Mouse (Mus musculus) MEL (cell line): Measurements from ENCODE around the gene Atp2a3. TPM values are rescaled to one million over a fixed set of nuclear protein-coding genes. Genes with fewer than 3 reads are reported as not detected.

Source experiments
- DNase-seq: peaks from one replicate; pipeline ENCODE4 v3.0.0; 2011; ENCODE audit warnings: low read depth, low spot score
- H3K27ac ChIP-seq: 2 replicates; pipeline ENCODE4 v1.5.1; 2012; ENCODE audit warnings: low read depth, mild to moderate bottlenecking, control low read depth, low read length, moderate library complexity; ENCODE audit not compliant: control insufficient read depth
- H3K27me3 ChIP-seq, 2 experiments: fragments of 150-350 bp in 1 of 2; sonication (generic) in 1 of 2; 2 replicates each; pipeline ENCODE4 v1.6.1; 2012; ENCODE audit warnings: low read length in 2 of 2, mild to moderate bottlenecking in 2 of 2, improper control_type of control experiment in 1 of 2, moderate library complexity in 1 of 2; ENCODE audit not compliant: insufficient read depth in 2 of 2, control insufficient read depth in 1 of 2
- H3K36me3 ChIP-seq, 2 experiments: 2 replicates each; pipeline ENCODE4 v1.6.1; 2012 to 2014; ENCODE audit warnings: low read length in 2 of 2, improper control_type of control experiment in 1 of 2, inconsistent platforms in 1 of 2, mild to moderate bottlenecking in 1 of 2; ENCODE audit not compliant: insufficient read depth in 2 of 2, control insufficient read depth in 1 of 2
- H3K4me1 ChIP-seq, 2 experiments: fragments of 150-350 bp in 1 of 2; sonication (generic) in 1 of 2; 2 replicates each; pipeline ENCODE4 v1.6.1; 2012; ENCODE audit warnings: low read length in 2 of 2, improper control_type of control experiment in 1 of 2, mild to moderate bottlenecking in 1 of 2; ENCODE audit not compliant: insufficient read depth in 2 of 2, control insufficient read depth in 1 of 2
- H3K4me3 ChIP-seq, 2 experiments: fragments of 150-350 bp in 1 of 2; sonication (generic) in 1 of 2; 2 replicates each; pipeline ENCODE4 v1.5.1; 2012; ENCODE audit warnings: low read depth in 2 of 2, low read length in 2 of 2, mild to moderate bottlenecking in 2 of 2, moderate library complexity in 2 of 2, control low read depth in 1 of 2, improper control_type of control experiment in 1 of 2; ENCODE audit not compliant: control insufficient read depth in 1 of 2, insufficient read depth in 1 of 2
- H3K79me2 ChIP-seq: 2 replicates; pipeline ENCODE4 v1.6.1; 2012; ENCODE audit warnings: mild to moderate bottlenecking, low read length, moderate library complexity; ENCODE audit not compliant: control insufficient read depth, poor library complexity, insufficient read depth
- H3K9ac ChIP-seq: 2 replicates; pipeline ENCODE4 v1.6.1; 2012; ENCODE audit warnings: low read depth, mild to moderate bottlenecking, control low read depth, low read length, moderate library complexity; ENCODE audit not compliant: control insufficient read depth, poor library complexity, severe bottlenecking
- H3K9me3 ChIP-seq: fragments of 150-350 bp; sonication (generic); replicated peaks from 2 replicates; pipeline ENCODE4 v1.6.1; 2012; ENCODE audit warnings: mild to moderate bottlenecking, low read length, improper control_type of control experiment, moderate library complexity; ENCODE audit not compliant: insufficient read depth
- BHLHE40 ChIP-seq: IDR thresholded peaks from 2 replicates; pipeline ENCODE4 v1.6.1; 2012; ENCODE audit warnings: low read depth, mild to moderate bottlenecking, inconsistent platforms, low read length, improper control_type of control experiment, borderline replicate concordance
- CHD1 ChIP-seq: IDR thresholded peaks from 2 replicates; pipeline ENCODE4 v1.6.1; 2012; ENCODE audit warnings: low read depth, mild to moderate bottlenecking, inconsistent platforms, low read length, improper control_type of control experiment
- ELF1 ChIP-seq: IDR thresholded peaks from 2 replicates; pipeline ENCODE4 v1.6.1; 2014; ENCODE audit warnings: low read depth, mild to moderate bottlenecking, inconsistent platforms, low read length, improper control_type of control experiment, moderate library complexity
- EP300 ChIP-seq, 2 experiments: IDR thresholded peaks; 2 replicates each; pipeline ENCODE4 v1.6.1; 2011; ENCODE audit warnings: improper control_type of control experiment in 2 of 2, low read length in 2 of 2, low read depth in 1 of 2, mild to moderate bottlenecking in 1 of 2
- ETS1 ChIP-seq: IDR thresholded peaks from 2 replicates; pipeline ENCODE4 v1.6.1; 2012; ENCODE audit warnings: low read depth, mild to moderate bottlenecking, inconsistent platforms, low read length, improper control_type of control experiment, moderate library complexity
- GABPA ChIP-seq: IDR thresholded peaks from 2 replicates; pipeline ENCODE4 v1.6.1; 2012; ENCODE audit warnings: low read depth, mild to moderate bottlenecking, inconsistent platforms, low read length, improper control_type of control experiment, moderate library complexity
- GATA1 ChIP-seq: IDR thresholded peaks from 2 replicates; pipeline ENCODE4 v1.6.1; 2011; ENCODE audit warnings: low read depth, low read length, improper control_type of control experiment
- HCFC1 ChIP-seq: IDR thresholded peaks from 2 replicates; pipeline ENCODE4 v1.6.1; 2012; ENCODE audit warnings: low read depth, mild to moderate bottlenecking, inconsistent platforms, low read length, improper control_type of control experiment, moderate library complexity
- JUND ChIP-seq: IDR thresholded peaks from 2 replicates; pipeline ENCODE4 v1.6.1; 2011; ENCODE audit warnings: low read depth, mild to moderate bottlenecking, improper control_type of control experiment, low read length
- MAFK ChIP-seq: IDR thresholded peaks from 2 replicates; pipeline ENCODE4 v1.6.1; 2011; ENCODE audit warnings: low read depth, mild to moderate bottlenecking, low read length, improper control_type of control experiment, borderline replicate concordance
- MAX ChIP-seq: IDR thresholded peaks from 2 replicates; pipeline ENCODE4 v1.6.1; 2011; ENCODE audit warnings: low read length, improper control_type of control experiment
- MAZ ChIP-seq: IDR thresholded peaks from 2 replicates; pipeline ENCODE4 v1.6.1; 2012; ENCODE audit warnings: low read depth, mild to moderate bottlenecking, inconsistent platforms, low read length, improper control_type of control experiment
- MXI1 ChIP-seq: IDR thresholded peaks from 2 replicates; pipeline ENCODE4 v1.6.1; 2011; ENCODE audit warnings: mild to moderate bottlenecking, low read depth, low read length, improper control_type of control experiment
- MYC ChIP-seq: IDR thresholded peaks from 2 replicates; pipeline ENCODE4 v1.6.1; 2011; ENCODE audit warnings: low read depth, mild to moderate bottlenecking, low read length, improper control_type of control experiment, moderate library complexity
- NRF1 ChIP-seq: IDR thresholded peaks from 2 replicates; pipeline ENCODE4 v1.6.1; 2014; ENCODE audit warnings: low read depth, mild to moderate bottlenecking, inconsistent platforms, low read length, improper control_type of control experiment, moderate library complexity; ENCODE audit not compliant: poor library complexity, insufficient read depth, severe bottlenecking
- POLR2A ChIP-seq, 2 experiments: IDR thresholded peaks; 2 replicates each; pipeline ENCODE4 v1.6.1; 2011 to 2012; ENCODE audit warnings: low read length in 2 of 2, mild to moderate bottlenecking in 2 of 2, control low read depth in 1 of 2, improper control_type of control experiment in 1 of 2, low read depth in 1 of 2, moderate library complexity in 1 of 2; ENCODE audit not compliant: control insufficient read depth in 1 of 2, insufficient read depth in 1 of 2, poor library complexity in 1 of 2
- RAD21 ChIP-seq: IDR thresholded peaks from 2 replicates; pipeline ENCODE4 v1.6.1; 2011; ENCODE audit warnings: mild to moderate bottlenecking, low read depth, low read length, improper control_type of control experiment
- RCOR1 ChIP-seq: IDR thresholded peaks from 2 replicates; pipeline ENCODE4 v1.6.1; 2012; ENCODE audit warnings: low read depth, mild to moderate bottlenecking, inconsistent platforms, low read length, improper control_type of control experiment
- SIN3A ChIP-seq: IDR thresholded peaks from 2 replicates; pipeline ENCODE4 v1.6.1; 2012; ENCODE audit warnings: low read length, improper control_type of control experiment, inconsistent platforms
- SMC3 ChIP-seq: IDR thresholded peaks from 2 replicates; pipeline ENCODE4 v1.6.1; 2011; ENCODE audit warnings: low read depth, low read length, improper control_type of control experiment
- TCF12 ChIP-seq: IDR thresholded peaks from 2 replicates; pipeline ENCODE4 v1.6.1; 2014; ENCODE audit warnings: low read depth, mild to moderate bottlenecking, inconsistent platforms, low read length, improper control_type of control experiment, moderate library complexity
- UBTF ChIP-seq: IDR thresholded peaks from 2 replicates; pipeline ENCODE4 v1.6.1; 2012; ENCODE audit warnings: low read depth, mild to moderate bottlenecking, inconsistent platforms, low read length, improper control_type of control experiment, moderate library complexity, borderline replicate concordance; ENCODE audit not compliant: insufficient read depth
- USF1 ChIP-seq: IDR thresholded peaks from 2 replicates; pipeline ENCODE4 v1.6.1; 2014; ENCODE audit warnings: low read depth, mild to moderate bottlenecking, inconsistent platforms, low read length, improper control_type of control experiment, moderate library complexity
- ZKSCAN1 ChIP-seq: IDR thresholded peaks from 2 replicates; pipeline ENCODE4 v1.6.1; 2012; ENCODE audit warnings: low read depth, mild to moderate bottlenecking, inconsistent platforms, low read length, improper control_type of control experiment, moderate library complexity
- ZNF384 ChIP-seq: IDR thresholded peaks from 2 replicates; pipeline ENCODE4 v1.6.1; 2012; ENCODE audit warnings: low read depth, mild to moderate bottlenecking, inconsistent platforms, low read length, improper control_type of control experiment
- polyA plus RNA-seq, 2 experiments: library from polyadenylated mRNA; stranded (reverse) in 1 of 2; unstranded in 1 of 2; fragments of >175 nt in 1 of 2; fragments of >200 nt in 1 of 2; gene quantifications; 2 replicates each; pipeline versions ENCODE4 v1.2.1 to v1.2.4; 2012; ENCODE audit warnings: low replicate concordance in 2 of 2, low read depth in 1 of 2; ENCODE audit not compliant: insufficient read length in 2 of 2, insufficient read depth in 1 of 2, missing spikeins in 1 of 2
- total RNA-seq: library from RNA; depleted of rRNA; stranded (reverse); fragments of 300-350 nt; gene quantifications from 2 replicates; pipeline ENCODE4 v1.2.3, GENCODE M21; 2012

Atp2a3 gene
- total and polyA plus RNA-seq, 3 experiments: 10.7 to 49.9 TPM; not detected in 1

GRCm38 (mm10) chr11:72987234-72987633 is 26.3 kb downstream of the Atp2a3 start:
- Histone ChIP-seq H3K79me2 (no peaks in the 10 kb centered on the region), H3K4me3 (no peak overlapping the region), H3K27ac (peak overlapping the region; percentile 47), H3K9me3 (no peaks in the 10 kb centered on the region), H3K27me3 (no peaks in the 10 kb centered on the region), H3K36me3 (peaks cover 0 to 24% of the 10 kb centered on the region in 2 experiments; a peak in 2 of 4 replicates)
- peak; percentile 60 for DNase-seq
- TF ChIP-seq ELF1 (no peak), ZKSCAN1 (no peak), GABPA (no peak), JUND (no peak), POLR2A (IDR thresholded peaks at IDR 0.05; ENCODE audit: control insufficient read depth in 1 of 2, insufficient read depth in 1 of 2, low read depth in 1 of 2, low read length in 2 of 2, poor library complexity in 1 of 2) (no peak), MAX (no peak), UBTF (no peak), SMC3 (no peak)
- TF ChIP-seq, all 39 proteins: peak for 0
- Histone ChIP-seq H3K9ac (no peak overlapping the region), H3K4me1 (peaks cover 18 to 29% of the 10 kb centered on the region in 2 experiments)

- H3K4me3 ChIP-seq: no peak overlapping the region
- H3K4me1 ChIP-seq: peaks cover 18 to 31% of the 10 kb centered on the region in 2 experiments
- H3K36me3 ChIP-seq: peaks cover 0 to 26% of the 10 kb centered on the region in 2 experiments; a peak in 2 of 4 replicates
- no peak overlapping the region for H3K9ac ChIP-seq
- TF ChIP-seq USF1: no peak; the same call in 1 of the 2 replicates
- peak; percentile 85 for TF ChIP-seq RCOR1
- peak; percentile 85 for TF ChIP-seq SIN3A
- TF ChIP-seq SMC3: peak; percentile 17
- TF ChIP-seq ELF1: peak; percentile 55; the same call in 1 of the 2 replicates
- peak; percentile 77 to 86 for TF ChIP-seq EP300 (IDR thresholded peaks at IDR 0.05; ENCODE audit: low read depth in 1 of 2, low read length in 2 of 2)
- TF ChIP-seq ETS1: peak; percentile 97
- no peak for TF ChIP-seq GABPA
- no peak for TF ChIP-seq RAD21
- TF ChIP-seq HCFC1: peak; percentile 53
- no peak for TF ChIP-seq ZNF384
- peak; percentile 27; the same call in 1 of the 2 replicates for TF ChIP-seq MAFK
- peak; percentile 66 for TF ChIP-seq TCF12
- TF ChIP-seq MYC: 0 out of 2 replicates have a peak, but pooled peaks have one; percentile 53
- TF ChIP-seq MAZ: peak; percentile 81
- peak; percentile 91 for TF ChIP-seq GATA1
- peak; percentile 77 for TF ChIP-seq MXI1
- peak; percentile 92 for TF ChIP-seq BHLHE40
- no peak for TF ChIP-seq NRF1
- peak; percentile 58 for TF ChIP-seq MAX
- 0 out of 2 replicates have a peak, but pooled peaks have one; percentile 17 for TF ChIP-seq JUND
- no peak for TF ChIP-seq CHD1
- TF ChIP-seq POLR2A (IDR thresholded peaks at IDR 0.05; ENCODE audit: control insufficient read depth in 1 of 2, insufficient read depth in 1 of 2, low read depth in 1 of 2, low read length in 2 of 2, poor library complexity in 1 of 2): no peak
- H3K79me2 ChIP-seq: no peaks in the 10 kb centered on the region
- peak; percentile 79 for DNase-seq
- no peaks in the 10 kb centered on the region for H3K27me3 ChIP-seq
- no peaks in the 10 kb centered on the region for H3K9me3 ChIP-seq
- H3K27ac ChIP-seq: peak overlapping the region; percentile 47
Observed at GRCm38 (mm10) chr11:72987807-72988206, 26.8 kb downstream of the Atp2a3 start.
